Mouse (Mus musculus) kidney, postnatal 4 days (tissue): ENCODE measurements around the gene Ptprm.
"Not testable (repeated sequence)": the region's sequence is repeated elsewhere in the genome, so short reads cannot be mapped to it uniquely, and the experiment has no call there.

Experiments
- DNase-seq, 2 experiments: peaks; one replicate each; pipeline ENCODE4 v3.0.0; 2021; ENCODE audit warnings: mixed read lengths in 2 of 2

The Ptprm gene

GRCm38 (mm10) chr17:66858757-66859156, 495.5 kb downstream of the Ptprm start:
- no peak for DNase-seq

GRCm38 (mm10) chr17:66852496-66852895, 501.8 kb downstream of the Ptprm start:
- DNase-seq: no peak

DNA sequence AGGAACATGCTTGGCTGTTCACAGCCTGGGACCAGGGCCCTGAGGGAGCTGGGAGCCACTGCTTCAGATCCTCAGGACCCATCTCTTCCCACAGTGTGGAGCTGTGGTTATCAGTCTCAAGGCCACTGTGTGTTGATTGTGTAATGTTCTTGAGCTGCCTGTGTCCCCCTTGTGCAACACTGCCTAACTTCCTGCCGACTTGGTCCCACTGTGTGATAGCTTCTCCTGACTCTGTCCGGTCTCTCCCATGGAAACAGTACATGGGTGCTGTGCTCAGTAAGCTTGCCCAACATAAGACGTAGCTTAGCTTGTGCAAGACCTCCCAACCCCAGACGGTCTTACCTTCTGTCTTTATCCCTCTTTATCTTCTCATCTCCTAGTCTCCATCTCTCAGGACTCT, 507.2 kb downstream of the Ptprm start:
- DNase-seq: not testable (repeated sequence)

GRCm38 (mm10) chr17:66822347-66822746, 531.9 kb downstream of the Ptprm start:
- DNase-seq: no peak

- peak in 1 of 2 experiments; percentile 18 for DNase-seq
Measured at GRCm38 (mm10) chr17:66817380-66817779, 536.9 kb downstream of the Ptprm start.

- no peak for DNase-seq
Measured at GRCm38 (mm10) chr17:66815921-66816320, 538.3 kb downstream of the Ptprm start.

DNA sequence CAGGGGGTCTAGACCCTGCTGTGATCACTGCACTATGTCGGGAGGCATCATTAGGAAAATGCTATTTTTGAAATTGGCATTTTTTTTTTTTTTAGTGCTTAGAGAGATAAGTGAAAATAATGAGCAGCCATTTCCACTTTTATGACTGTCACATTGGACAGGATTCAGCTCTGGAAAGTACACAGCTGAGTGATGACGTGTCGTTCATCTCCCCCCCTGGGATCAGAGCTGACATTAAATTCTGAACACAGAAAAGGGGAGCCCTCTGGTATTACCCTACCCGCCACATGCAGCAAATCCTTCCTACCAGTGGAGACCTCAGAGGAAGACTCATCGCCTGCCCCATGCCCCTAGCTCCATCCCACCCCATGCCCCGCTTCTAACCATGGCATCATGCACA, 540.5 kb downstream of the Ptprm start:
- DNase-seq: no peak

DNA sequence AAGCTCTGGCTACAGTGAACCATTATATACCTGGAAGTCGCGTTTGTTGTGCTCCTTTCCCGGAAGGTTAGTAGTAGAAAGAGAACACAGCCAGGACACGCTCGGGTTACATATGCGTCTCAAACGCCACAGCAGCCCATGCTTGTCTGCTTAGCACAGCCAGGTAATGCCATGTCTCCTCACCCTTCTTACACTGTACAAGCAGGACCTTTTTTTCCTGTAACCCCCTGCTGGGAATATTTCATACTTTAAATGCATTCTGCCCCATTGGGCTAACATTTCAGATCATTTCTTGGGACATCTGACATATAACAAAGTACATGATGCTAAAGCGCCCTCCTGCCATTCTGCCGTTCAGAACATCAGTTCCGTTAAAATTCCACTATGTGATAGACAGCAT, 540.9 kb downstream of the Ptprm start:
- DNase-seq: no peak

GRCm38 (mm10) chr17:66809786-66810185, 544.5 kb downstream of the Ptprm start:
- DNase-seq: no peak

GRCm38 (mm10) chr17:66808186-66808585, 546.1 kb downstream of the Ptprm start:
- DNase-seq: no peak

- no peak for DNase-seq
Measured at GRCm38 (mm10) chr17:66801831-66802687, 552.2 kb downstream of the Ptprm start.

DNA sequence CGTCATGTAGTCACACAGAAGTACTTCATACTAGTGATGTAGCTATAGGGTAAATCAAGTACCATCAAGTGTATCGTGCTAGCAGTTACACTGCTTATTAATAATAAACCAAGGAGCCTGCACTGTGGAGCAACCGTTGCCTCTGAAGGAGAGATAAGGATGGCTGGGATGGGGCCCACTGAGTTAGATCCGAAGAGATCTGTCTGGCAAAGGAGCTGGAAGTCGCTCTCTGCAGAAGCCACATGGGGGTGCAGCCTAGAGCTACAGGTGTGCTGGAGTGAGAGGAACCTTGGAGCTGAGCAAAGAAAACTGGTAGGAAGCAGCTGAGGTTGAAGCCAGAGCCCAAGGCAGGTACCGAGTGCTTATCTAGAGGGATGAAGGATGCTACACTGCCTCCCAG, 554.0 kb downstream of the Ptprm start:
- no peak for DNase-seq

DNA sequence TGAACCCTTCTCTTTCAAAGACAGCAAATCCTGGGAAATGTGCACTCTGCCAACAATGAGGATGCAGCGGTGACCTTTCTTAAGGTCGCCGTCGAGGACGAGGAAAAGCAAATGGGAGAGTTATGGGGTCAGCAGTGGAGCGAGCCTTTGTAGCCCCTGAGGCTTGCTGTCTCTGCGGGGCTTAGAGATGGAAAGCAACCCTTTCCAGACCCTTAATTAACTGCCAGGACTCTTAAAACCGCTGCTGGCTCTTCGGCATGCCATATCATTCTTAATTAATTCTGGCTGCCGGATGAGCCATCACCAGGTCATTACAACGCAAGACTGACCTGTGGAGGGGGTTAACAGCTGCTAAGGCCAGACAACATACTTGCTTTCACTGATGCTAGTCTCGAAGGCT, 568.1 kb downstream of the Ptprm start:
- DNase-seq: no peak

GRCm38 (mm10) chr17:66785586-66785985, 568.7 kb downstream of the Ptprm start:
- DNase-seq: no peak

DNA sequence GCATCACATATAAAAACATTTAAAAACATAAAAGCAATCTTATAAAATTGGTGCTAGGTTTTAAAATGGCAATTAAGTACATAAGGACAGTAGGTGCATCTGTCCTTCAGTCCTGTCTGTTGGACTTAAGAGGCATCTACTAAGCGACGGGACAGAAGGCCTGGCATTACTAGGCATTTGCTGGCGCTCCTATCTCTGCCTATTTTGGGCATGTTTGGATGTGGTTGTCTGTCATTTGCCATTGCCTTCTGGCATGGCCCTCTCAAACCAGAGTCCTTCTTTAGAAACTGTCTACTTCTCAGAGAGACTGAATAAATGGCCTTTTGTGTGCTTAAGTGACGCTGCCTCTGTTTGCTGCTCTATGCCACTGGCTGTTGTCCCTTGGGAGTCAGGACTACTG, 570.7 kb downstream of the Ptprm start:
- no peak for DNase-seq

DNA sequence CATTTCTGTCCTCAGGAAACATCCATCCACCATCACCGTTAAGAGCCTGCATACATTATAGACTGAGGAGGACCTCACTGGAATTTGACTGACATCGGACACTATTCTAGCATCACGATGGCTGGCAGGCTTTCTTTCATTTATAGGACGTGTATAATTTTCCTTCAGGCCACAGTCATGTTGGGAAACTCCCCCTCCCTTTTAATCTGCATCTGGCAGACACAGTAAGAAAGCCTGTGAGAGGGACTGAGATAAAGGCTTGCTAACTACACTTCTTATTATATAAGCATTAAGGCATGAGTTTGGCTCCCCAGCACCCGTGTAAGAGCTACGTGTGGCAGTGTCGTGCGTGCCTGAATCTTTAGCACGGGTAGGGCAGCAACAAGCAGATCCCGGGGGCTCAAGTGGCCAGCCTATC, 571.2 kb downstream of the Ptprm start:
- no peak for DNase-seq

- no peak for DNase-seq
Measured at GRCm38 (mm10) chr17:66781910-66782309, 572.3 kb downstream of the Ptprm start.

DNA sequence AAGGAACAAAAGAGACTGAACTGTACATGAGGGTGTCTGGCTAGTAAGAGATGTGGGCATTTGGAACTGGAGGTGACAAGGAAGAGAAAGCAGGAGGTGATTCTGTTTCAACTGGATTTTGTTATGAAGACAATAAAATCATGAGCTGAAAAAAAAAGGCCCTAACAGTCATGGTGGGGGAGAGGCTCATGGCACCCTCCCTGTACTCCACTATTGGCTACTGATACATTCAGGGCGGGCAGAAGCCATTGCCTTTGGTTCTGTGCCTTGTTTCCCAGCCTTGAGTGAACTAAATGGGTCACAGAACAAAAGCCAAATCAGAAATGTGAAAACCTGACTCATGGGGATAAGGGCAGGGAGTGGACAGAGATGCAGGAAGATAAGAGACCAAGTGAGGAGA, 575.2 kb downstream of the Ptprm start:
- no peak for DNase-seq

DNA sequence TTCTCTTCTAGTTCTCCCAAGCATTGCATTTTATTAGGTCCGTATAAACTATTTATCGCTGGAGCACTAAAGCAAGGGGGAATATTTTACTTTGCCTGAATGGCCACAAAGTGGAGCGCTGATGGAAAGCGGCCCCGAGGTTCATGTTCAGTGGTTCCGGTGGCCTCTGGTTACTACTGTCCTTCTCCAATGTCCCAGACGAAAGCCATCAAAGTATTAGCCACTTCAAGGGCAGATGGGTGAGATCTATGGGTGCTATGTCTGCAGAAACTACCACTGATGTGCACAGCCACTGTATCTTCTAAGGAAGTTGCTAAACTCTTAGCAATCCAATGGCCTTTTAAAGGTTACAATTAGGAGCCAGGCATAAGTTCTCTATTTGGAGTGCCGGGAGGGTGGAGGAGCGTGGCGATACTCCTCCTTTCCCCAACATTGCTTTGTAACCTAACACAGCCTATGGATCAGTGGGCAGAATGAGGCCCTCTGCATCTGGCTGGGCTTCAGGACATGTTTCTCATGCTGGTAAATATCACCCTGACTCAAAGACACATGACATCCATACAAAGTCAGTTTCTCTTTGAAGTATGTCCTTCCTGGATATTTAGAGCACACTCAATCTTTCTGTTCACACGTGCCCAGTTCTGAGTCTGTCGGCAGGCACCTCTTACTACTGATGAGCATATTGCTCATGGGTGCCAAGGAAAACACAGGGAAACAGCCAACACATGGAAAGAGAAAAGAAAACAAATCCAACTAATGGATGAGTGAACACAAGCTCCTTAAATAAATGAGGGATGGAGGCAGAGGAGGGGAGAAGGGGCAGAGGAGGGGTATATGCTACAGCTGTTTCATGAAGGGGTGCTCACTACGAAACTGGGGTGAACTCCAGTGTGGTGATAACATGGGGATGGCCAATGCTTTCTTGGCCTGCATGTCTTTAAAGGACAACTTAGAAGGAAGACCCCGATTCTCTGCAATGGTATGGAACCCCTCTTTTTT, 584.6 kb downstream of the Ptprm start:
- DNase-seq: no peak

DNA sequence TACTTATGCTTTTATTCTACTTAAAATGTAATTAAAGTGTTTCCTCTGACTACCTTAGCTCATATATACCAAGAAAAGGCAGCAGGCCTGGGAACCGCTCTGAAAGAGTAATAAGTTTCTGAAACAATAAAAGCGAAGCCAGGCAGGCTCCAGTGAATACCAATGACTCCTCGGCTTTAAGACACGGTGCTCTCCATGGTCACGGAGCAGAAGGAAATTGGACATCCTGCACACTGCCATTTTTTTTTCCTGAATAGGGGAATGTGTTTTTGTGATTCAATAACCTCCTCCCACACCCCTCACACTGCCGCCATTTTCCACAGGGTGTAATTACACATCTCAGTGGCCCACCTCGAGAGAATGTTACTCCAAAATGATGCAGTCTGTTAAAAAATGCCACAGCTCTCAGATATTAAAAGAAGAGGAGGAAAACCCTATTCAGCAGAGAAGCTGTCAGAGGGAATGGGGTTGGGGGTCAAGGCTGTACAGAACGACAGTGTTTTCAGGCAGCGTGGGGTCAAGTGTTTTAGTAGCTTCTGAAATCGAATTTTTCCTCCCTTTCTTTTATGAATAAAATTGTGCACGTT, 585.5 kb downstream of the Ptprm start:
- peak in 1 of 2 experiments; percentile 20 for DNase-seq

DNA sequence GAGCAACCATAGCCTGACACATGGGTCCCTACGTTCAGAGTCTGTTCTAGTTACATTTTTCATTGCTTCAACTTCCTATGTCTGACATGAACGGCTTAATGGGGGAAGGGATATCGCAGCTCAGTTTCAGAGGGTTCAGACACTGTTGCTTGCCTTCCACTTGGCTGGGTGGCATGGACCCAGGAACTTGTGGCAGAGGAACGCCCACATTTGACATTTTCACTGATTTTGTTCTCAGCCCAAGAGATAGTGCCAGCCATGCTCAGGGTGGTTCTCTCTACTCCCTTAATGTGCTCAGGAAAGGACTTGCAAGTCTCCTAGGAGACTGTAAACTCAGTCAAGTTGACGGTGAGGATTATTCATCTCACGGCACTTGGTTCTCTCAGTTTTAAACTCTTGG, 588.1 kb downstream of the Ptprm start:
- DNase-seq: no peak

- DNase-seq: no peak
Measured at GRCm38 (mm10) chr17:66764435-66764834, 589.8 kb downstream of the Ptprm start.

DNA sequence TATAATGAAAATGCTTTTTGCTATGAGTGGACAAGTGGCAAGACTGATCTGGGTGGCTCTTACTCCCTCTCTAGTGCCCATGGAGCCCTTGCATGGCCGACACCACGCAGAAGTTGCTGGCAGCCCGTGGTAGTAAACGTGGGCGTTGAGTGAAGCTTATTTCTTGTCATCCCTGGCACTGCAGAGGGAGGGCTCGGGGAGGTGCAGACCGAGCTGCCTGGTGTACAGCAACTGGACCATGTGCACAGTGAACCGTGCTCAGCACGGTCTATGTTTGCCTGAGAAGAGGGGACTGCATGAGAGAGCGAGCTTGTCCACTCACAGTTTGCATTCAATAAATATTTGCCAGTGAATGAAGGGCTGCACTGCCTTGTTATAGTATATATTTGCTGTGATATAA, 591.5 kb downstream of the Ptprm start:
- no peak for DNase-seq
